ENCODE assay signal across 7 mouse cellular contexts in the genomic region with DNA sequence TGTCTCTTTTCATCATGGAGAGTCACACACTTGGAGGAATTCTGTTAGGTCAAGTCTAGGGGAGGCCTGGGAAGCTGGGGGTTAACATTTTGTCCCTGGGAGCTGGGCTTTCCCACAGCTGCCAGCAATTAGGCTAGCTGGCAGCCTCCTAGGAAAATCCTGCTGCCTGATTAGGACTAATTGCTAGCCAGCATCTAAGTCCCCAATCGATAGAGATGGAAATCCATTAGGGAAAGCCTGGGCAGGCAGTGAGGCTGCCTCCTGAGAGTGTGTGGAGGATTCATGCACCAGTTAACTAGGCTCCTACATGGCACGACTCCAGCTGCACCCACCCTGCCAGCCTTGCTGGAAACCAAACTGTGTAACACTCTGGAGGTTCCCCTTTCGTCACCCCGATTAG. TPM values are rescaled to one million over a fixed set of nuclear protein-coding genes. Genes with fewer than 3 reads are reported as not detected.
A peak's percentile ranks its signal among the peaks of the same experiment; 100 is the strongest.
DNase-seq lines count a peak whose midpoint lies in the region; ATAC-seq and TF ChIP-seq lines count a peak whose summit lies in the region.

No protein-coding gene starts in this region.

- TF ChIP-seq CTCF in left cerebral cortex, adult 2 months (IDR thresholded peaks at IDR 0.05) = no peak

- peak; percentile 70 for ATAC-seq in frontal cortex, adult (ENCODE audit: low TSS enrichment)

- H3K27ac ChIP-seq in left cerebral cortex, adult 2 months = no peak overlapping the region

- peak; percentile 50 for DNase-seq in testis, postnatal 10 days (ENCODE audit: low spot score)
- DNase-seq in testis, postnatal 14 days (ENCODE audit: low spot score) = no peak
- DNase-seq in left cerebral cortex, adult 2 months (ENCODE audit: extremely low spot score in 1 of 2, low spot score in 2 of 2) = peak; percentile 15 to 40
- peak; percentile 57 for DNase-seq in right cerebral cortex, postnatal 14 days
- no peak for DNase-seq in B cell, adult 2 months
- no peak for DNase-seq in urinary bladder, postnatal 10 days (ENCODE audit: low spot score)

- H3K4me3 ChIP-seq in left cerebral cortex, adult 2 months = no peak overlapping the region

- intact Hi-C loops in left cerebral cortex, adult 2 months (cut with DNase I) = no loop called here

RNA-seq across cellular contexts. Expression of gene Xrcc2, which starts 39.5 kb away (rescaled TPM):
- 1 to 10 TPM; 6.1 to 6.9 TPM for total RNA-seq in left cerebral cortex, adult 2 months (2021)

Comparison
In these comparisons a context has a peak if more than half of its experiments do, and no peak if none do; other contexts are left out.
1. DNase-seq: peak in testis, postnatal 10 days (single experiment), left cerebral cortex, adult 2 months (2 of 2) and right cerebral cortex, postnatal 14 days (single experiment); none in testis, postnatal 14 days (single experiment), B cell, adult 2 months (0 of 2) and urinary bladder, postnatal 10 days (single experiment).